Comparison of ENCODE assay signal across 21 mouse cellular contexts in genomic region chr6:144864026-144864425, GRCm38 (mm10).
"Had no signal": no experiment of that assay in that cellular context is flagged by ENCODE, and none has a peak within 500 bp of the region (broad histone marks: within the 10 kb centered on the region; RNA-seq: fewer than 3 reads in every experiment).

No protein-coding gene starts in this region.

- ATAC-seq: intestine, postnatal 0 days had no signal

- H3K27me3 ChIP-seq: limb, embryonic 13.5 days; liver, embryonic 12.5 days; liver, embryonic 15.5 days; neural tube, embryonic 12.5 days; neural tube, embryonic 15.5 days; stomach, embryonic 15.5 days had no signal

- H3K9ac ChIP-seq: limb, embryonic 13.5 days; liver, embryonic 12.5 days; liver, embryonic 15.5 days; neural tube, embryonic 12.5 days; neural tube, embryonic 15.5 days; stomach, embryonic 15.5 days had no signal

- H3K27ac ChIP-seq: kidney, postnatal 0 days; layer of hippocampus, adult 2 months; limb, embryonic 10.5 days; limb, embryonic 13.5 days; liver, embryonic 12.5 days; liver, embryonic 15.5 days; neural tube, embryonic 12.5 days; neural tube, embryonic 15.5 days; stomach, embryonic 15.5 days had no signal

- H3K36me3 ChIP-seq: limb, embryonic 10.5 days; limb, embryonic 13.5 days; liver, embryonic 12.5 days; liver, embryonic 15.5 days; neural tube, embryonic 12.5 days; neural tube, embryonic 15.5 days; stomach, embryonic 15.5 days had no signal

- DNase-seq: kidney, adult 2 months; kidney, postnatal 25 days; layer of hippocampus, adult 9-11 months; liver; lung, adult 2 months; lung, postnatal 14 days; lung, postnatal 4 days; right cerebral cortex, adult 18-20 months; right cerebral cortex, postnatal 25 days; spleen, adult 18-20 months; thymus, postnatal 25 days had no signal

- H3K4me2 ChIP-seq: limb, embryonic 13.5 days; liver, embryonic 12.5 days; liver, embryonic 15.5 days; neural tube, embryonic 12.5 days; neural tube, embryonic 15.5 days; stomach, embryonic 15.5 days had no signal

- H3K4me3 ChIP-seq: layer of hippocampus, adult 2 months; limb, embryonic 10.5 days; limb, embryonic 13.5 days; liver, embryonic 12.5 days; liver, embryonic 15.5 days; neural tube, embryonic 12.5 days; neural tube, embryonic 15.5 days; stomach, embryonic 15.5 days had no signal

- H3K9me3 ChIP-seq: limb, embryonic 10.5 days; limb, embryonic 13.5 days; liver, embryonic 12.5 days; liver, embryonic 15.5 days; neural tube, embryonic 12.5 days; neural tube, embryonic 15.5 days; stomach, embryonic 15.5 days had no signal

- H3K4me1 ChIP-seq: limb, embryonic 13.5 days; neural tube, embryonic 15.5 days; stomach, embryonic 15.5 days had no signal
